Mouse (Mus musculus) thymus, adult 2 months (tissue): ENCODE results near the gene Asap3. TPM values are rescaled to one million over a fixed set of nuclear protein-coding genes. Genes with fewer than 3 reads are reported as not detected.

Source experiments
- DNase-seq: peaks from one replicate; pipeline ENCODE4 v3.0.0; 2021
- H3K27ac ChIP-seq: fragments of 200-500 bp; 2 replicates; pipeline ENCODE4 v1.5.1; 2012; ENCODE audit warnings: low read length, control low read depth; ENCODE audit not compliant: control insufficient read depth, insufficient read depth
- H3K27me3 ChIP-seq: fragments of 200-500 bp; 2 replicates; pipeline ENCODE4 v1.6.1; 2012; ENCODE audit warnings: mild to moderate bottlenecking, low read length, moderate library complexity, mixed read lengths; ENCODE audit not compliant: control insufficient read depth, insufficient read depth
- H3K36me3 ChIP-seq: fragments of 200-500 bp; 2 replicates; pipeline ENCODE4 v1.6.1; 2012; ENCODE audit warnings: mild to moderate bottlenecking, low read length, moderate library complexity; ENCODE audit not compliant: control insufficient read depth, insufficient read depth
- H3K4me1 ChIP-seq: fragments of 200-500 bp; replicated peaks from 2 replicates; pipeline ENCODE4 v1.6.1; 2012; ENCODE audit warnings: low read length; ENCODE audit not compliant: control insufficient read depth, insufficient read depth
- H3K4me3 ChIP-seq: fragments of 200-500 bp; 2 replicates; pipeline ENCODE4 v1.5.1; 2012; ENCODE audit warnings: mild to moderate bottlenecking, low read length, control low read depth, moderate library complexity; ENCODE audit not compliant: control insufficient read depth, insufficient read depth
- CTCF ChIP-seq: fragments of 200-500 bp; IDR thresholded peaks from 2 replicates; pipeline ENCODE4 v1.5.1; 2012; ENCODE audit warnings: mild to moderate bottlenecking, control low read depth, low read length, moderate library complexity, borderline replicate concordance; ENCODE audit not compliant: control insufficient read depth, poor library complexity, insufficient read depth; ENCODE audit errors: extremely low read depth
- POLR2A ChIP-seq: fragments of 200-500 bp; IDR thresholded peaks from 2 replicates; pipeline ENCODE4 v1.6.1; 2012; ENCODE audit warnings: mild to moderate bottlenecking, low read length, control low read depth, moderate library complexity; ENCODE audit not compliant: control insufficient read depth, poor library complexity, insufficient read depth; ENCODE audit errors: extremely low read depth
- whole genome bisulfite sequencing: fragments of 180-500 bp; shearing (Covaris S2); methylation state at CpG from one replicate; pipeline ENCODE4 v1.1.7; 2018; 5-methylcytosine and 5-hydroxymethylcytosine counted together
- polyA plus RNA-seq: library from polyadenylated mRNA; depleted of rRNA; stranded (reverse); fragments of >200 nt; gene quantifications from 2 replicates; pipeline ENCODE4 v1.2.3, GENCODE M21; 2012

Gene Asap3
- polyA plus RNA-seq, 1 experiment: 4.4 TPM

GRCm38 (mm10) chr4:136259916-136260315 is 53.8 kb downstream of the Asap3 start:
- no peaks in the 10 kb centered on the region for H3K4me1 ChIP-seq
- no peak for DNase-seq
- H3K36me3 ChIP-seq: no peaks in the 10 kb centered on the region
- TF ChIP-seq POLR2A (no peak), CTCF (no peak)
- H3K4me3 ChIP-seq: no peak overlapping the region
- no peaks in the 10 kb centered on the region for H3K27me3 ChIP-seq
- 73% methylated on average over 3 of the region's 3 CpGs for WGBS
- H3K27ac ChIP-seq: no peak overlapping the region

DNA sequence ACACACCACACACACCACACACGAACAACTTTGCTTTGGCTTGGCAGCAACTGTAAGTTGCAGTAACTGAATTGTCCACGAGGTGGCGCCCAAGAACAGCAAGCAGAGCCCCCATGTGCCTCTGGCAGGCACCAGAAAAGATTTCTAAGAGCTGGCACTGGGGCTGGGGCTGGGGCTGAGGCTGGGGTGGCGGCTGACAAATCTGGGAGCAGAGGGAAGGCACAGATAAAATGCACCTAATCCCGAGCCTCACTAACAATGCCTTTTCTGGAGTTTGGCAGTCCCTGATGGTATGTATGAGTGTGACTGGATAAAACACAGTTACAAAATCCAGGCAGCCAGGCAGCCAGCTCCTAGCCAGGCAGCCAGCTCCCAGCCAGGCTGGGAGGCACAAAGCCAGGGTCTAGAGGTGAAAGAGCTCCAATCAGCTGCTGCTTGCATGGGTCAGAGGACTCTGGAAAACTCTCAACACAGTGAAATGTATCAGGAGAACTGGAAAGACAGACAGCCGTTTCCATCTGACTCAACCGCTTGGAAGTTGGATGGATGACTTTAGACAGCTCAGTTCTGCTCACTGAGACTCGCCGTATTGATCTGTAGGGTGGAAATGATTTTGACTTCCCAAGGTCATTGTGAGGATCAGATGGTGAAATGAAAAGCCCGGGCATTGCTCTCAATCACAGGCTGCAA is 54.5 kb downstream of the Asap3 start:
- Histone ChIP-seq H3K36me3 (no peaks in the 10 kb centered on the region), H3K27ac (no peak overlapping the region), H3K4me1 (no peaks in the 10 kb centered on the region), H3K27me3 (no peaks in the 10 kb centered on the region), H3K4me3 (no peak overlapping the region)
- WGBS: 47% methylated on average over 10 of the region's 10 CpGs
- peak; percentile 79 for DNase-seq
- TF ChIP-seq POLR2A (no peak), CTCF (peak; percentile 90)

DNA sequence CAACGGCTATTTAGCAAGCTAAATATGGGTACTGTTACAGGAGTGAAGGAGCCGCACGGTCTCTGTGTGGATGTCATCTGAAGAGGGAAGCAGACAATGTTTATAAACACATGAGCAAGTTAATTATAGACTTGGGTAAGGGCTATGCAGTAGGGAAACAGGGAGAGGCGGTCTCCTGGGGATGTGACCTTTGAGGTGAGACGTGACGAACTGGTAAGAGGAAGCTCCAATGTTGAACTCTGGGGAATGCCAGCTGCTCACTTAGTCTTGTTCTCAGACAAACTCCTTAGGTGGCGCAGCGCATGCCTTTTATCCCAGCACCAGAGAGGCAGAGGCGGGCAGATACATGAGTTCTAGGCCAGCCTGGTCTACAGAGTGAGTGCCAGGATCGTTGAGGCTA is 55.7 kb downstream of the Asap3 start:
- Histone ChIP-seq H3K36me3 (no peaks in the 10 kb centered on the region), H3K27ac (no peak overlapping the region), H3K4me1 (peaks cover 6% of the 10 kb centered on the region), H3K4me3 (no peak overlapping the region), H3K27me3 (no peaks in the 10 kb centered on the region)
- no peak for TF ChIP-seq POLR2A
- no peak for TF ChIP-seq CTCF
- 75% methylated on average over 10 of the region's 10 CpGs for WGBS
- DNase-seq: no peak

DNA sequence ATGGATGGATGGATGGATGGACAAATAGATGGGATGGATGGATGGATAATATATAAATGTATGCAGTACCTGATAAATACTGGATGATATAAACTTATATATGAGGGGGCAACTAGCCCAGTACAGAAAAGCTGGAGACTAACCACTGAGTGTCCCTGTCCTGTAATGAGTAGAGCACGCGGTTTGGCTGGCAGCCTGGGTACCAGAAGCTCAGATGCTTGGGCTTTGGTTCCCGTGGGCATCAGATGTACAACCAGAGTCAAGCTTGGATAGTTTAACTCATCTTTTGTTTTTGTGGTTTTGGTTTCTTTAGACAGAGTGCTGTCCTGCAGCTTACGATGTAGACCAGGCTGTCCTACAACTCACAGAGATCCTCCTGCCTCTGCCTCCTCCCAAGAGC is 57.4 kb downstream of the Asap3 start:
- no peak for DNase-seq
- Histone ChIP-seq H3K27ac (no peak overlapping the region), H3K4me1 (peaks cover 10% of the 10 kb centered on the region), H3K4me3 (no peak overlapping the region), H3K36me3 (no peaks in the 10 kb centered on the region), H3K27me3 (no peaks in the 10 kb centered on the region)
- WGBS: 93% methylated on average over 4 of the region's 4 CpGs
- no peak for TF ChIP-seq POLR2A
- no peak for TF ChIP-seq CTCF

DNA sequence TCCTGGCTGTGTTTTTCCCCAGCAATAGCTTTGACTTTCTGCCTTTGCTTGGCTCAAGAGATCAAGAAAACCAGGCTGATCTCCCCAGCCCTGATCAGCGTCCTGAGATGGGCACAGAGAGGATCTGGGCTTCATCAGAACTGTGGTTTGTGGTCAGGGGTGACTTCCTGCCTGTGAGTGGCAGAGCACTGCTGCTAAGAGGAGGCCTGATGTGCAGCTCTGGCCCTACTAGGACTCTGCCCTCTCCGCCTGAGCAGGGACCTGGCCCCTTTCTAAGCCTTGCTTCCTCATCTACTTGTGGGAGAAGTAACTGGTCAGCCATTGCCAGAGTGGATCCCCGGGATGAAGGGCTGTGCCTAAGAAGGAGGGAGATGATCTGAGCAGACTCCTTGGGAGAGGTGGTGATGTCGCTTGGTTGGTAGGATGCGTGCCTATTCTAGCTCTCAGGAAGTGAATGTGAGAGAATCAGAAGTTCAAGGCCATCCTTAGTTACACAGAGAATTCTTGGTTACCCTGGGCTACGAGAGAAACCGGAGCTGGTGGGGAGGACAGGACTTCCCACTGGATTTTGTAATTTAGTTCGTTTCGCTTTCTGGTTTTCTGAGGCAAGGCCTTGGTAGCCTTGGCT is 60.7 kb downstream of the Asap3 start:
- WGBS: 32% methylated on average over 9 of the region's 9 CpGs
- H3K4me3 ChIP-seq: no peak overlapping the region

GRCm38 (mm10) chr4:136268912-136269311 is 62.7 kb downstream of the Asap3 start:
- H3K27me3 ChIP-seq: no peaks in the 10 kb centered on the region
- H3K4me1 ChIP-seq: peaks cover 10% of the 10 kb centered on the region
- TF ChIP-seq CTCF: no peak
- no peak for TF ChIP-seq POLR2A
- DNase-seq: no peak
- 16% methylated on average over 1 of the region's 1 CpGs for WGBS
- no peaks in the 10 kb centered on the region for H3K36me3 ChIP-seq
- no peak overlapping the region for H3K4me3 ChIP-seq
- H3K27ac ChIP-seq: no peak overlapping the region

More for the DNA sequence above, 60.7 kb downstream of the Asap3 start:
- Histone ChIP-seq H3K27ac (no peak overlapping the region), H3K27me3 (no peaks in the 10 kb centered on the region), H3K36me3 (no peaks in the 10 kb centered on the region), H3K4me1 (peaks cover 10% of the 10 kb centered on the region)
- peak; percentile 60 for DNase-seq
- no peak for TF ChIP-seq CTCF
- no peak for TF ChIP-seq POLR2A

DNA sequence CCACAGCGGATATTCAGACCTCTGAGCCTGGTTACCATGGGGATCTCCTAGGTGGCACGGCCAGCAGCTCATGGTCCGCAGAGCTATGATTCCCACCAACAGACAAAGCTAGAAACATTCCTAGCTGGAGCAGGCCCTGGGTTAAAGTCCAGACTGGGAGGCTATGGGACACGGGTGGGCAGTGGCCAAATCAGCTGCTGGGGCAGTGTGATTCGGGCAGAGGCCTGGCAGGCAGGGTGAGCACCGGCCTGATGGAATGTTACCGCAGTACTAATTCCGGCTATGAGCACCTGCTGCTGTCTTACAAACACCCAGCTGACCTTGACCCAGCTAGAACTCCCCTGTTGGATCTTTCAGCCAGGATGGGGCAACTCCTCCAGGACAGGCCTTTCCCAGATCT is 64.5 kb downstream of the Asap3 start:
- no peaks in the 10 kb centered on the region for H3K36me3 ChIP-seq
- no peaks in the 10 kb centered on the region for H3K27me3 ChIP-seq
- H3K27ac ChIP-seq: no peak overlapping the region
- no peak for TF ChIP-seq POLR2A
- TF ChIP-seq CTCF: no peak
- no peak for DNase-seq
- H3K4me1 ChIP-seq: peaks cover 10% of the 10 kb centered on the region
- H3K4me3 ChIP-seq: no peak overlapping the region
- 98% methylated on average over 8 of the region's 8 CpGs for WGBS
